Mouse (Mus musculus) lung, embryonic 14.5 days (tissue): ENCODE measurements at regions not wholly inside any gene's neighbourhood (a gene's known extent, or its start where the extent isn't known, plus 50 kb on each side); places are given as distances from the start of the nearest gene placed in this dataset.

Experiments used
- ATAC-seq: fragments of 200-750 bp; cut with Nextera tagmentation; 2 replicates; pipeline ENCODE4 v1.8.0; 2017; ENCODE audit warnings: mild to moderate bottlenecking, moderate TSS enrichment, moderate library complexity; ENCODE audit not compliant: insufficient read depth
- DNase-seq: peaks from one replicate; pipeline ENCODE4 v3.0.0-alpha.2; 2015
- H3K27ac ChIP-seq: fragments of 300-500 bp; sonication (generic); 2 replicates; pipeline ENCODE4 v1.5.1; 2014; ENCODE audit warnings: low read depth, mild to moderate bottlenecking, moderate library complexity
- H3K27me3 ChIP-seq: fragments of 300-500 bp; sonication (generic); 2 replicates; pipeline ENCODE4 v1.6.1; 2014; ENCODE audit warnings: low read length, control low read depth; ENCODE audit not compliant: insufficient read depth
- H3K36me3 ChIP-seq: fragments of 300-500 bp; sonication (generic); 2 replicates; pipeline ENCODE4 v1.6.1; 2014; ENCODE audit warnings: control low read depth; ENCODE audit not compliant: insufficient read depth
- H3K4me1 ChIP-seq: fragments of 300-500 bp; sonication (generic); 2 replicates; pipeline ENCODE4 v1.6.1; 2014; ENCODE audit warnings: antibody characterized with exemption, control low read depth; ENCODE audit not compliant: insufficient read depth
- H3K4me2 ChIP-seq: fragments of 300-500 bp; sonication (generic); 2 replicates; pipeline ENCODE4 v1.6.1; 2014; ENCODE audit warnings: mild to moderate bottlenecking
- H3K4me3 ChIP-seq: fragments of 300-500 bp; sonication (generic); 2 replicates; pipeline ENCODE4 v1.5.1; 2014; ENCODE audit warnings: low read depth, low read length
- H3K9ac ChIP-seq: fragments of 300-500 bp; sonication (generic); 2 replicates; pipeline ENCODE4 v1.6.1; 2014
- H3K9me3 ChIP-seq: fragments of 300-500 bp; sonication (generic); 2 replicates; pipeline ENCODE4 v1.6.1; 2016; ENCODE audit warnings: low read depth, low read length, control low read depth
- CTCF ChIP-seq: IDR thresholded peaks from 2 replicates; pipeline ENCODE4 v1.5.1; 2016; ENCODE audit warnings: antibody characterized with exemption, low read depth
- WGBS: fragments of 180-500 bp; shearing (Covaris S2); extraction: QIAGEN DNeasy Blood & Tissue Kit; methylation state at CpG from one replicate; pipeline ENCODE4 v1.1.7; 2014; 5-methylcytosine and 5-hydroxymethylcytosine counted together

DNA sequence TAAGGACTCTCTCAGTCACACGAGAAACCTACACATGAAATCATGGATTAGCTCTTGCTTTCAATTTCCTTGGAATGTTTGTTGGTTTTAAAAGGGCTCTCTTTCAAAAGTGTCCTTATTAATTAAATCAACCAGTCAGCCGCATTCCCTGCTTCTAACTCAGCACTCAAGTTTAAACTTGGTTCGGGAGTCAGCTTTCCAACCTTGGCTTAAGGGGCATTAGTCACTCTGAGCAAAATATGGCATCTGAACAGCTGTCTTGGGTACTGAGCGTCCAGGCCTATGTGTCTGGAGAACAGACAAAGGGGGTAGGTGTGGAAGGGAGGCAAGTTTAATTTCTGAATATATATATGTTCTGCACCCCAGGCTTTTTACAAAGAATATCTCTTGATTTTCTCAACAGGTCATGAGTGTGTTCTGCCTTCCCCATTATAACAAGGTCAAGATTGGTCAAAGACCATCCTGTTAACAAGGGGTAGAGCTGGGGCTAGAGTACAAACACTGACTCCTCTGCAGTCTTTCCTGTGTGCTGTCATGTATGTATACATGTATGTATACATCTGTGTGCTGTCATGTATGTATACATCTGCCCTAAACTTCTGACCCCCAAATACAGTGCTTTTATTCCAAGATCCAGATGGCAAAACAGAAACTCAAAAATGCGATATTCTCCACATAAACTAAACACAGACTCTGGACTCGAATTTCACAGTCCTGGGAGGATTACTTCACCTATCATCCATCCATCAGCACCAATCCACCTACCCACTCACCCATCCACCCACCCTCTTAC lies 106.8 kb upstream of the Jun start:
- H3K36me3 ChIP-seq, result no peaks in the 10 kb centered on the region
- peaks cover 45% of the 10 kb centered on the region for H3K4me1 ChIP-seq
- no peak for ATAC-seq
- DNase-seq, result no peak
- no peak overlapping the region for H3K4me3 ChIP-seq
- no peak for TF ChIP-seq CTCF
- H3K9me3 ChIP-seq, result no peaks in the 10 kb centered on the region
- H3K9ac ChIP-seq, result no peak overlapping the region
- WGBS, result 54% methylated on average over 6 of the region's 6 CpGs
- no peak overlapping the region for H3K4me2 ChIP-seq
- no peak overlapping the region for H3K27ac ChIP-seq
- no peaks in the 10 kb centered on the region for H3K27me3 ChIP-seq

DNA sequence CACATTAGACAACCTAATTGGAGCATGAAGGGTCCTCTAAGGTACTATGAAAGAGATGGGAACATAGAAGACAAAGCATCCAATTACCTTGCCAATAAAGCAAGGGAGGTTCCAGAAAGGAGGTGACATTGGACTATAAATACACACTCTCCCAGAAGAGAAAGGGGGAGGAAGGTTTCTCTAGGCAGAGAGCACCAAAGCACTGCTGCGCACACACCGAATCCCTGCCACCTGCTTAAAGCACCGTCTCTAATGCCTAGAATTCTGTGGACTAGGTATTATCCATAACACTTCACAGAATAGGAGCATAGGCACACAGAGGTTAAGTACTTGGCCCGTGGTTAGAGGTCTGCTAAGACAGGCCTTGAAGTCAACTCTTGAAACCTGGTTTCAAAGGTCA lies 107.8 kb upstream of the Jun start:
- ATAC-seq, result no peak

DNA sequence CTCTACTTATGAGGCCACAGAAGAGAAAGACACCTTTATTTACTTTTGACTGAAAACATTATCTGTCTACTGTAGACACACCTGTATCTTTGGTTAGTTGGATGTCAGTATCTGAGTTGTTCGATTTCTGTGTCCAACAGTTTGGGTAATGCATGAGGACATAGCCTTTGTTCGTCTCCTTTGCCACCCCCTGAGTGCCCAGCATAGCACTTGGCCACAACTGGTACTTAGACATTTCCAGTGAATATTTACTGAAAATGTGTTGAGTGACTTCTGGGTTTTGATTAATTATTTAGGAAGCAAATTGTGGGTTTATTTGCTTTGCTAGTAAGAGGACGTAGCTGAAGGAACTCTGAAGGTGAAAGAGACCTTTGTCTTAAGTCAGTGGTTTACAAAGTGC lies 108.4 kb upstream of the Jun start:
- no peak overlapping the region for H3K9ac ChIP-seq
- no peaks in the 10 kb centered on the region for H3K36me3 ChIP-seq
- H3K4me3 ChIP-seq, result peak overlapping the region; percentile 46
- ATAC-seq (no peak), DNase-seq (no peak)
- H3K4me2 ChIP-seq, result peak overlapping the region; percentile 71
- H3K9me3 ChIP-seq, result no peaks in the 10 kb centered on the region
- WGBS, result 57% methylated on average over 3 of the region's 3 CpGs
- H3K27me3 ChIP-seq, result no peaks in the 10 kb centered on the region
- H3K4me1 ChIP-seq, result peaks cover 35% of the 10 kb centered on the region
- TF ChIP-seq CTCF, result no peak
- H3K27ac ChIP-seq, result peak overlapping the region; percentile 97

More for the DNA sequence above, 107.8 kb upstream of the Jun start:
- Histone ChIP-seq H3K27ac (peak overlapping the region; percentile 97; the same call in 1 of the 2 replicates), H3K36me3 (no peaks in the 10 kb centered on the region), H3K4me2 (no peak overlapping the region), H3K9me3 (no peaks in the 10 kb centered on the region), H3K9ac (no peak overlapping the region), H3K4me1 (peaks cover 36% of the 10 kb centered on the region), H3K4me3 (no peak overlapping the region), H3K27me3 (no peaks in the 10 kb centered on the region)
- 71% methylated on average over 4 of the region's 4 CpGs for WGBS
- DNase-seq, result no peak
- no peak for TF ChIP-seq CTCF

DNA sequence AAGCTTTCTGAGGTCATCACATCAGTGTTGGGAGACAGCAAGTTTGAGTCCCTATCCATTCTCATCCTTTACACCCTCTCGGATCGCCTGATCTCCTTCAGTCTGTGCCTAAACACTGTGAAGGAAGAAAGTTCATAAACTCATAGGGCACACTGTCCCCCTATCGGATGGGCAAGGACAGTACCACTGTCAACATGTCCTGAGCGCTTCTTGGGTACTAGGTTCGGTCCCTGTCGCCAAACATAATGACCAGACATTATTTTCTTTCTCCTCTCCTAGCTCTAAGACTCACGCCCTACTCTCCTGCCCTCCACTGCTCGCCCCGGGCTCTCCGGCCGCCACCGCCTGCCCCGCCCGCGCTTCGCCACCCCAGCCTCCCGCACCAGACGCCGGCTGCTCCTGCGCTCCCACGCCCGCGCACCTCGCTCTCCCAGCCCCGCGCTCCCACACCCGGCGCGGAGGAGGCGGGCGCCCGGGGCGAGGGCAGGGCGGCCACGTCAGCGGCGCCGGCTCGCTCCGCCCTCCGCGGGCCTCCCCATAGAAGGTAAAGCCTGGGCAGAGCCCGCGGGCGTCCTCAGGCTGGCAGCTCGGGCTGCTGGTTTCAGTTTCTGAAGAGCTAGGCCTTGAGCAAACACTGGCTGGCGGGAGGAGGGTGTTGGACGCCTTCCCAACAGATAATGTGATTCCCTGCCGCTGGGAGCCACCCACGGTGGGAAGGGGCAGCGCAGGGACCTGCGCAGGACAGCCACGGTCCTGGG lies 109.1 kb upstream of the Jun start:
- WGBS, result under 1% methylated on average over 40 of the region's 53 CpGs
- Histone ChIP-seq H3K36me3 (no peaks in the 10 kb centered on the region), H3K9ac (peak overlapping the region; percentile 70), H3K27ac (peak overlapping the region; percentile 97), H3K4me2 (peak overlapping the region; percentile 71), H3K9me3 (no peaks in the 10 kb centered on the region), H3K27me3 (no peaks in the 10 kb centered on the region), H3K4me3 (peak overlapping the region; percentile 46), H3K4me1 (peaks cover 35% of the 10 kb centered on the region)
- DNase-seq (peak; percentile 93), ATAC-seq (peak; percentile 93)
- peak; percentile 66 for TF ChIP-seq CTCF

DNA sequence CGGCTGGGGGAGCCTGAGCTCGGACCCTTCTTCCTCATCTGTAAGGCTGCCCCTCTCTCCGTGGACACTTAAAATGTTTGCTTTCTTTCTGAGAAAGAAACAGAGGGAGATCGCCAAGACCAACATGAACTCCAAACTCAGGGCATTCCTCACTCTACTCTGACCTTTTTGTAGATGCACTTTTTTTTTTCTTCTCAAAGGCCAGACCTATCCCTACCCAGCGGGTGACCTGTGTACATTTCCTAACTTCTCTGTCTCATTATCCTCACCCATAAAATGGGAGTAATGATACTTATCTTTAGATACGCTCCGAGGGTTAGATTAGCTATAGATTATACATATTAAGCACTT lies 109.6 kb upstream of the Jun start:
- no peak for TF ChIP-seq CTCF
- Histone ChIP-seq H3K36me3 (no peaks in the 10 kb centered on the region), H3K4me2 (peak overlapping the region; percentile 71), H3K27ac (peak overlapping the region; percentile 97), H3K4me3 (peak overlapping the region; percentile 46), H3K4me1 (peaks cover 29% of the 10 kb centered on the region), H3K9me3 (no peaks in the 10 kb centered on the region), H3K27me3 (no peaks in the 10 kb centered on the region), H3K9ac (peak overlapping the region; percentile 70)
- no peak for ATAC-seq
- 16% methylated on average over 7 of the region's 7 CpGs for WGBS
- no peak for DNase-seq

DNA sequence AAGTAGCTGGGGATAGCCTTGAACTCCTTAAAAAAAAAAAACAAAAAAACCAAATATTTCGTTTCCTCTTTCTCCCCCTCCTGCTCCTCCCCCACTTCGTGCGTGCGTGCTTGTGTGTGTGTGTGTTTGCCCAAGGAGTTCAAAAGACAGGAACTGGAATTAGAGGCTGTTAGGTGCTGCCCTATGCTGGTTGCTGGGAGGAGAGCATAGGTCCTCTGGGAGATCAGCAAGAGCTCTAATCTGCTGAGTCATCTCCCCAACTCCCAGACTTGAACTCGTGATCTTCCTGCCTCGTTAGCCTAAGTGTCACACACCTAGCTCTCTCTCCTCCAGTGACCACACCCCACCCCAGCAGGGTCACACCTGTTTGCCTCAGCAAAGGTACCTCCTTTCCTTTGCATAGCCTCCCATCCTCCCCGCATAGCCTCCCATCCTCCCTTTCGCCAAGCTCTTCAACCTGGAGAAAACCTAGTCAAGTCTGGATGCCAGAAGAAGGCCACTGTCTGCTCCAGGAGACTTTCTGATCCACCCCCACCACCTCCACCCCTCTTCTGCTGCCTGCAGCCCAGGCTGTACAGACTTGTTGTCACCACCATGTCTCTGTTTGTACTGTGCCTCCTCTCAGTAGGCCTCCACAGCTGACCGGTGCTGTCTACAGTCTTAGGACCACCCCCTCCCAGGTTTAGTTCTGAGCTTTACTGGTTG lies 110.5 kb upstream of the Jun start:
- WGBS, result 57% methylated on average over 9 of the region's 9 CpGs
- Histone ChIP-seq H3K9me3 (no peaks in the 10 kb centered on the region), H3K27me3 (no peaks in the 10 kb centered on the region), H3K9ac (no peak overlapping the region), H3K4me1 (peaks cover 23% of the 10 kb centered on the region), H3K4me3 (no peak overlapping the region), H3K4me2 (no peak overlapping the region), H3K27ac (peak overlapping the region; percentile 25; the same call in 1 of the 2 replicates), H3K36me3 (no peaks in the 10 kb centered on the region)
- TF ChIP-seq CTCF, result no peak
- DNase-seq, result peak; percentile 37
- no peak for ATAC-seq

DNA sequence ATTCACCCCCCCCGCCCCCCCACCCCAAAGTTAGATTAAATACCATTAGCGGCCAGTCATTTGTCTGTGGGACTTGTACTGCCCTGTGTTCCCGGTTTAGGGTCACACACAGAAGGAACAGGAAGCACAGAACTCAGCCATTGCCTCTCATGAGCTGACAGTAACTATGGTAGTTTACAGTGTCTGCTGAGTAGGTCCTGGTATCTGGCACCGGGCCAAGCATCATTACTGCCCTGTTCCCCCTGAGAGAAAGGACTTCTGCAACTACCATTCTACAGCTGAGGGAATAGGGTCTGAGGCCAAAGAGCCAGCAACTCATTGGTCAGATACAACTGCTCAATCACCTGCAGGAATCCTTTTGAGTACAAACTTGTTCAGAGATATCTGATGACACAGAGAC lies 111.4 kb upstream of the Jun start:
- H3K27ac ChIP-seq, result no peak overlapping the region
- H3K36me3 ChIP-seq, result no peaks in the 10 kb centered on the region
- TF ChIP-seq CTCF, result no peak
- H3K27me3 ChIP-seq, result no peaks in the 10 kb centered on the region
- WGBS, result 47% methylated on average over 4 of the region's 4 CpGs
- H3K4me3 ChIP-seq, result no peak overlapping the region
- DNase-seq, result no peak
- H3K4me2 ChIP-seq, result no peak overlapping the region
- H3K9me3 ChIP-seq, result no peaks in the 10 kb centered on the region
- no peak overlapping the region for H3K9ac ChIP-seq
- ATAC-seq, result no peak
- peaks cover 23% of the 10 kb centered on the region for H3K4me1 ChIP-seq
